Mouse (Mus musculus) cortical plate, adult 2 months (tissue): Measurements from ENCODE around the gene Tnik.

ENCODE experiments used
- CTCF ChIP-seq: fragments of 200-500 bp; IDR thresholded peaks from 2 replicates; pipeline ENCODE4 v1.5.1; 2011; ENCODE audit warnings: mild to moderate bottlenecking, control low read depth, low read length; ENCODE audit not compliant: insufficient read depth; ENCODE audit errors: extremely low read depth
- POLR2A ChIP-seq: fragments of 200-500 bp; IDR thresholded peaks from 2 replicates; pipeline ENCODE4 v1.6.1; 2011; ENCODE audit warnings: mild to moderate bottlenecking, low read length, control low read depth; ENCODE audit not compliant: insufficient read depth; ENCODE audit errors: extremely low read depth

DNA sequence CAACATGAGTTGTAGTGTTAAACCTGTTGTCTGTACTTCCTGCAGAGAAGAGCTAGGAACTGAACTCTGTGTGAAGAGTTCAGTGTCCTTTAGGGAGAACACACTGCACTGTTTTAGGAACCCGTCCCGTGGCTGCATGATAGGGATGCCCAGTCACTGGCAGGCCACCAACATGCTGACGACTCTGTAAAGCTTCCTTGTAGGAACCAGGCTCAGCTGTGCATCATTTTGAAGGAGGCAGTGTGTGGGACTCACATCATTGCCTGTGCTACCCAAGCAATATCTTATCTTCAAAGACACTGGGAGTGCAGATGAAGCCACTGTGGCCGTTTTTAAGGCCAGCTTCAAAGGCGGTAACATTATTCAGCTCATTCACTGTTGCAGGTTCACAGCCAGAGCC is 106.7 kb downstream of the Tnik start:
- TF ChIP-seq CTCF (no peak), POLR2A (no peak)
